Mouse (Mus musculus): ENCODE results near the gene Acsl5. TPM values are rescaled to one million over a fixed set of nuclear protein-coding genes. Genes with fewer than 3 reads are reported as not detected.

The Acsl5 gene
- polyA plus RNA-seq, 1 experiment from 2014 or later = 58.4 TPM

- H3K4me2 ChIP-seq (replicated peaks; ENCODE audit: low read depth, low read length) = no peak overlapping the region
- no peaks in the 10 kb centered on the region for H3K4me1 ChIP-seq (ENCODE audit: insufficient read depth, low read length)
- no peak overlapping the region for H3K9ac ChIP-seq (replicated peaks; ENCODE audit: low read length)
- H3K27me3 ChIP-seq (ENCODE audit: insufficient read depth, low read length) = no peaks in the 10 kb centered on the region
- no peak overlapping the region for H3K27ac ChIP-seq (ENCODE audit: low read length)
- no peaks in the 10 kb centered on the region for H3K9me3 ChIP-seq (ENCODE audit: low read length)
- H3K36me3 ChIP-seq (ENCODE audit: insufficient read depth, low read length) = no peaks in the 10 kb centered on the region
- no peak overlapping the region for H3K4me3 ChIP-seq (ENCODE audit: low read length)
- 11% methylated on average over 2 of the region's 2 CpGs for WGBS
- no peak for ATAC-seq (ENCODE audit: low FRiP score, low TSS enrichment)
These were observed 15.7 kb upstream of the Acsl5 start for GRCm38 (mm10) chr19:55236026-55236425.

- H3K9ac ChIP-seq (replicated peaks; ENCODE audit: low read length) = no peak overlapping the region
- 86% methylated on average over 5 of the region's 5 CpGs for WGBS
These were observed 15.2 kb upstream of the Acsl5 start for GRCm38 (mm10) chr19:55236564-55236963.

GRCm38 (mm10) chr19:55239766-55240426, 11.8 kb upstream of the Acsl5 start:
- Histone ChIP-seq H3K9ac (replicated peaks; ENCODE audit: low read length) (no peak overlapping the region), H3K27me3 (ENCODE audit: insufficient read depth, low read length) (no peaks in the 10 kb centered on the region), H3K36me3 (ENCODE audit: insufficient read depth, low read length) (no peaks in the 10 kb centered on the region), H3K9me3 (ENCODE audit: low read length) (no peaks in the 10 kb centered on the region), H3K4me1 (ENCODE audit: insufficient read depth, low read length) (peaks cover 2% of the 10 kb centered on the region), H3K4me2 (replicated peaks; ENCODE audit: low read depth, low read length) (no peak overlapping the region), H3K27ac (ENCODE audit: low read length) (no peak overlapping the region), H3K4me3 (ENCODE audit: low read length) (no peak overlapping the region)
- no peak for ATAC-seq (ENCODE audit: low FRiP score, low TSS enrichment)
- 66% methylated on average over 6 of the region's 6 CpGs for WGBS

More at GRCm38 (mm10) chr19:55236564-55236963, 15.2 kb upstream of the Acsl5 start:
- H3K9me3 ChIP-seq (ENCODE audit: low read length) = no peaks in the 10 kb centered on the region
- no peak overlapping the region for H3K4me2 ChIP-seq (replicated peaks; ENCODE audit: low read depth, low read length)
- H3K27ac ChIP-seq (ENCODE audit: low read length) = no peak overlapping the region
- H3K4me1 ChIP-seq (ENCODE audit: insufficient read depth, low read length) = no peaks in the 10 kb centered on the region
- H3K4me3 ChIP-seq (ENCODE audit: low read length) = no peak overlapping the region
- H3K27me3 ChIP-seq (ENCODE audit: insufficient read depth, low read length) = no peaks in the 10 kb centered on the region
- ATAC-seq (ENCODE audit: low FRiP score, low TSS enrichment) = no peak
- no peaks in the 10 kb centered on the region for H3K36me3 ChIP-seq (ENCODE audit: insufficient read depth, low read length)

- Histone ChIP-seq H3K27ac (ENCODE audit: low read length) (no peak within 1 kb of the TSS), H3K36me3 (ENCODE audit: insufficient read depth, low read length) (no peaks in the 10 kb centered on the region), H3K4me2 (replicated peaks; ENCODE audit: low read depth, low read length) (no peak within 1 kb of the TSS), H3K4me1 (ENCODE audit: insufficient read depth, low read length) (peaks cover 8% of the 10 kb centered on the region), H3K9me3 (ENCODE audit: low read length) (no peaks in the 10 kb centered on the region), H3K9ac (replicated peaks; ENCODE audit: low read length) (no peak within 1 kb of the TSS), H3K27me3 (ENCODE audit: insufficient read depth, low read length) (no peaks in the 10 kb centered on the region), H3K4me3 (ENCODE audit: low read length) (no peak within 1 kb of the TSS)
- ATAC-seq (ENCODE audit: low FRiP score, low TSS enrichment) = no peak
- WGBS = 87% methylated on average over 6 of the region's 6 CpGs
These were observed 10.5 kb upstream of the Acsl5 start, which contains the start of gene Gucy2g for GRCm38 (mm10) chr19:55241186-55241645. Gene Gucy2g (minus strand): TSS chr19:55241236.

- ATAC-seq (ENCODE audit: low FRiP score, low TSS enrichment) = peak; percentile 92
- H3K9ac ChIP-seq (replicated peaks; ENCODE audit: low read length) = no peak overlapping the region
- WGBS = 4% methylated on average over 7 of the region's 7 CpGs
- peak overlapping the region; percentile 45 for H3K27ac ChIP-seq (ENCODE audit: low read length)
- peaks cover 8% of the 10 kb centered on the region for H3K4me1 ChIP-seq (ENCODE audit: insufficient read depth, low read length)
- H3K36me3 ChIP-seq (ENCODE audit: insufficient read depth, low read length) = no peaks in the 10 kb centered on the region
- H3K9me3 ChIP-seq (ENCODE audit: low read length) = no peaks in the 10 kb centered on the region
- H3K4me2 ChIP-seq (replicated peaks; ENCODE audit: low read depth, low read length) = 0 out of 2 replicates have a peak overlapping the region, but pooled peaks have one; percentile 7
- H3K27me3 ChIP-seq (ENCODE audit: insufficient read depth, low read length) = no peaks in the 10 kb centered on the region
- no peak overlapping the region for H3K4me3 ChIP-seq (ENCODE audit: low read length)
These were observed 6.9 kb upstream of the Acsl5 start for GRCm38 (mm10) chr19:55244791-55245231.

GRCm38 (mm10) chr19:55247563-55247962, 4.2 kb upstream of the Acsl5 start:
- no peak for ATAC-seq (ENCODE audit: low FRiP score, low TSS enrichment)
- no peaks in the 10 kb centered on the region for H3K9me3 ChIP-seq (ENCODE audit: low read length)
- WGBS = 83% methylated on average over 5 of the region's 5 CpGs

GRCm38 (mm10) chr19:55247991-55248520, 3.7 kb upstream of the Acsl5 start:
- 62% methylated on average over 9 of the region's 9 CpGs for WGBS

More at GRCm38 (mm10) chr19:55247563-55247962, 4.2 kb upstream of the Acsl5 start:
- H3K27ac ChIP-seq (ENCODE audit: low read length) = no peak overlapping the region
- H3K9ac ChIP-seq (replicated peaks; ENCODE audit: low read length) = no peak overlapping the region
- H3K27me3 ChIP-seq (ENCODE audit: insufficient read depth, low read length) = no peaks in the 10 kb centered on the region
- peaks cover 8% of the 10 kb centered on the region for H3K4me1 ChIP-seq (ENCODE audit: insufficient read depth, low read length)
- H3K4me3 ChIP-seq (ENCODE audit: low read length) = no peak overlapping the region
- H3K36me3 ChIP-seq (ENCODE audit: insufficient read depth, low read length) = no peaks in the 10 kb centered on the region
- no peak overlapping the region for H3K4me2 ChIP-seq (replicated peaks; ENCODE audit: low read depth, low read length)

GRCm38 (mm10) chr19:55250451-55250850, 1.3 kb upstream of the Acsl5 start:
- Histone ChIP-seq H3K9ac (replicated peaks; ENCODE audit: low read length) (no peak overlapping the region), H3K4me3 (ENCODE audit: low read length) (no peak overlapping the region), H3K4me1 (ENCODE audit: insufficient read depth, low read length) (peaks cover 10% of the 10 kb centered on the region), H3K4me2 (replicated peaks; ENCODE audit: low read depth, low read length) (no peak overlapping the region), H3K27me3 (ENCODE audit: insufficient read depth, low read length) (no peaks in the 10 kb centered on the region), H3K9me3 (ENCODE audit: low read length) (no peaks in the 10 kb centered on the region), H3K36me3 (ENCODE audit: insufficient read depth, low read length) (no peaks in the 10 kb centered on the region), H3K27ac (ENCODE audit: low read length) (no peak overlapping the region)
- ATAC-seq (ENCODE audit: low FRiP score, low TSS enrichment) = no peak
- 84% methylated on average over 5 of the region's 5 CpGs for WGBS

More at GRCm38 (mm10) chr19:55247991-55248520, 3.7 kb upstream of the Acsl5 start:
- Histone ChIP-seq H3K4me2 (replicated peaks; ENCODE audit: low read depth, low read length) (no peak overlapping the region), H3K9ac (replicated peaks; ENCODE audit: low read length) (no peak overlapping the region), H3K4me3 (ENCODE audit: low read length) (no peak overlapping the region), H3K36me3 (ENCODE audit: insufficient read depth, low read length) (no peaks in the 10 kb centered on the region), H3K27ac (ENCODE audit: low read length) (no peak overlapping the region), H3K27me3 (ENCODE audit: insufficient read depth, low read length) (no peaks in the 10 kb centered on the region), H3K9me3 (ENCODE audit: low read length) (no peaks in the 10 kb centered on the region), H3K4me1 (ENCODE audit: insufficient read depth, low read length) (peaks cover 10% of the 10 kb centered on the region)
- ATAC-seq (ENCODE audit: low FRiP score, low TSS enrichment) = no peak

GRCm38 (mm10) chr19:55253239-55253569, 1.5 kb downstream of the Acsl5 start:
- Histone ChIP-seq H3K4me3 (ENCODE audit: low read length) (peak overlapping the region; percentile 62), H3K27ac (ENCODE audit: low read length) (peak overlapping the region; percentile 86), H3K4me2 (replicated peaks; ENCODE audit: low read depth, low read length) (peak overlapping the region; percentile 76), H3K9ac (replicated peaks; ENCODE audit: low read length) (peak overlapping the region; percentile 78), H3K36me3 (ENCODE audit: insufficient read depth, low read length) (no peaks in the 10 kb centered on the region), H3K9me3 (ENCODE audit: low read length) (no peaks in the 10 kb centered on the region), H3K27me3 (ENCODE audit: insufficient read depth, low read length) (no peaks in the 10 kb centered on the region), H3K4me1 (ENCODE audit: insufficient read depth, low read length) (peaks cover 10% of the 10 kb centered on the region)
- ATAC-seq (ENCODE audit: low FRiP score, low TSS enrichment) = no peak
- WGBS = 2% methylated on average over 9 of the region's 9 CpGs
